Mouse (Mus musculus): ENCODE results near the gene 4930562C15Rik.
A peak's percentile ranks its signal among the peaks of the same experiment; 100 is the strongest.
"Not testable (repeated sequence)": the region's sequence is repeated elsewhere in the genome, so short reads cannot be mapped to it uniquely, and the experiment has no call there.

4930562C15Rik gene

DNA sequence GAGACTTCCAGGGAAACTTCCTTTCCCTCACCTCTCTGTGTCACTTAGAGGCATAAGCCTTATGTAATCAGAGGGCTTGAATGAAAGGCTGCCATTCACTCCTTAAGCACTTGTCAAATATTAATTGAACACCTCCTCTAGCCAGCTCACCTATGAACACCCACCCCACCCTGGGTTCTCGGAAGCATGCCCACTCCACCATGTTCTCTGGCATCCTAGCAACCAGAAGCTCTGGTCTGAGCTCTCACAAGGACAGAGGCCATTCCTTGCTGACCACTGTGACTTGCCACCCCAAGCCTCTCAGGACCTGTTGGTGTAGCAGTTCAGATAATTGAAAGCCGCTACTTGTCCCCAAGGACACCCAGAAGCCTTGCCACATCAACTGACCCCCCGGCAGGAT lies at the start of gene 4930562C15Rik:
Gene 4930562C15Rik (plus strand): TSS at position 226 of the 400 bp plus-strand sequence.
- DNase-seq: no peak

DNA sequence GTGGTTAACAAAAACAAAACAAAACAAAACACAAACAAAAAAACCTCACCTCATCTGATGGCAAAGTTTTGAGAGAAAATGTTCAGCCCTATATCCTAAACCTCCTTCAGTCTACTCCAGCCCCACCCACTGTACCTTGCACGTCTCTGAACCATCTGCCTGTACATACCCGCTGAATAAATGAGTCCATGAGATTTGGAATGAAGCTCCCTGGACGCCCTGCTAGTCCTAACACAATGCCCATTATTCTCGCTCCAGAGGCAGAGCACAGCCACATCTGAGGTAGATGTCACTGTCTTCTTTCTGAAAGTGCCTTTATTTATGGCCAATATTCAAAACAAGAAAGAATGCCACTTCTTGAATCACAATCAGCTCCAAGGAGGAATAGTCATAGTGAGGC lies 49.5 kb upstream of the 4930562C15Rik start:
- no peak for DNase-seq

DNA sequence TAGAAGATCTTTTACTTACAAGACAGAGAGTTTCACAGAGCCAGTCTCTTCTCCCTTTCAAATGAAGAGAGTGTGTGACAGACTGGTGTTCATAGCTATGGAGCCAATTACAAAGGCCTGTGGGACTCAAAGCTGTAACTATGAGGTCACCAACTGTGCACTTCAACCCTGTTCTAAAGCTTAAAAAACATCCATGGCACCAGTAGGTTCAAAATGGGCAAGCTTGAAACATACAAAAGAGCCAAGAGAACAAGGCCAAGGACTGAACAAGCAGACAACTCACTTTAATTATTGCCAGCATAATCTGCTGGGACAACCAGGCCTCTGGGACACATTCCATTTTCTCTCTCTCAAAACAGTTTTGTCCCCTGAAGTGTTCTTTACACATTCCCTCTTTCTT lies 47.0 kb upstream of the 4930562C15Rik start:
- DNase-seq: no peak

DNA sequence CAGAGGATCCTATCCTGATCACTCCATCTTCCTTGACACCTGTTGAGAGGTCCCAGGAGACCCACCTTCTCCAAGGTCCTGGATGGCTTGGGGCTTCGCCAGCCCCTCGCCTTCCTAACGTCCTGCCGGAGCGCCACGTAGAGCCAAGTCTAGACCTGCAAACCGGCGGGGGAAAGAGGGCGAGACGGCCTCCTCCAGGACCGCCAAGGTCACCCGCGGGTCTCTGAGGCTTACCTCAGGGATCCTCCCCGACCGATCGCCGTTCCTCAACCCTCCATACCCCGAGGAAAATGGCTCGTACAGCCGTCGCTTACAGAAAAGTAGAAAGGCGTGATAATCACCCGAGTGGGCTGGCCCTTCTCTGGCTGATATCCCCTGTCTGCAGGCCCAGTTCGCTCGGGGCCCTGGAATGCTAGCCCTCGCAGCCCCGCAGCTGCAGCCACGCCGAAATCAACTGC lies 45.9 kb upstream of the 4930562C15Rik start:
- DNase-seq: peak; percentile 52

DNA sequence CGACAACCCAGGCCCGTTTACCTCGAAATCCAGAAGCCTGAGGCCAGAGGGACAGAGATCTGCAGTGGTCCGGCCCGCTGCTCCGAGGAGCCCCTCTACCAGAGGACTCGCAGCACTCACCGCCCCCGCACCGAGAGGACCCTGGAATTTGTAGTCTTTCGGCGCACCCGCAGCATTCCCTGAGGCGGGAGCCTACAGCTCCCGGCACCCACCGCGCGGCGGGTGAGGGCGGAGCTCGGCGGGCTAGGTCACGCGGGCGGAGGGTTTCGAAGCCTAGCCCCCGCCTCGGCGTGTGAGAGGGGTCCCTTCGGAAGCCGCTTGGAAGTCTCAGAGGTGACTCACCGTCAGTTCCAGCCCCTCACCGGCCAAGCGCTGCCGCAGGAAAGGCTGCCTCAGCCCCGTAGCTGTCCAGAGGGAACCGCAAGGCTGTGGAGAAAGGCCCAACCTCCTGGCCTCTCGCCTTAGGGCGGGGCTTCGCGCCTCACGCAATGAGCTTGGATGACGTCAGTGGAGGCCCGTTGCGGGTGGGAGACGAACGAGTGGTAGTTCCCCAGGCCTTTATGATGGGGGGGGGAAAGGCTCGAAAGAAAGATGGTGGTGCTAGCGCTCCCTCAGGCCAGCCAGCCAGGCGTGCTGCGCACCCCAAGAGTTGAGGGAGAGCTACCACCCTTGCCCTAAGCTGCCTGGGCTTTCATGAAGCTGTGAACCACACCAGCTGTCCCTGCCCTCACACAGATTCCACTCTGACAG lies 45.2 kb upstream of the 4930562C15Rik start, which contains the start of gene Cdip1:
Gene Cdip1 (minus strand): TSS at position 483 of the 750 bp plus-strand sequence.
- peak; percentile 96 for DNase-seq

DNA sequence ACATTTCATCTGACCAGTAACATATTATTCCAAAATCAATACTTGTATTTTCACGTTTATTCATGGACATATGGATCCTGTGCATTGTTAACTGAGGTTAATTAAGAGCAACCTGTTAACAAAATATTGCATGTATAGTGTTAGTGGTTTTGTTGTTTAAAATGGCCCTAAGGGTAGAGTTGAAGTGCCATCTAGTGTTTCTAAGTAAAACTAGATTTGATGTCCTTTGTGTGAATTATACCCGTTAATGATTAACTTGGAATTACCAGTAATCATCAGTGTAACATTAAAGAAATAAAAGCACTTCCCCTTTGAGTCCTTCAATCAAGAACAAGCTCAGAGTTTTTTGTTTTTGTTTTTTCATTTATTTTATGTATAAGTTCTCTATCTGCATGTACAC lies 43.9 kb upstream of the 4930562C15Rik start:
- DNase-seq: no peak

DNA sequence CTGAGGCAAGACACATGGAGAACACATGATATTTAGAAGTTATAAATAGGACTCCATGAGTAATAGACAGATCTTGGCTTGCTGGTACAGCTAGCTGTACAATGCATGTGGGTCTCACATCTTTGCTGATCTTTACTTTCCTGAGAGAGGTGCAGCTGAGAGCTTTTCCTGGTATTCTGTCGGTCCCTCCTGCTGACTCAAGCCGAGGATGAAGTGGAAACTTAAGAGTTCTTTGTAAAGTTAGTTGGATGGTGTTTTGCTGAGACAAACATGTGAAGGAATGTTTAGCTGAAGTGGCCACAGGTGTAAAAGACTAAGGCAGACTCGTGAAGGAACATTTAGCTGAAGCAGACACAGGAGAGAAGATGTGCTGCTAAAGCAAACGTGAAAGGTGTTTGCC lies 38.6 kb upstream of the 4930562C15Rik start:
- DNase-seq: no peak

DNA sequence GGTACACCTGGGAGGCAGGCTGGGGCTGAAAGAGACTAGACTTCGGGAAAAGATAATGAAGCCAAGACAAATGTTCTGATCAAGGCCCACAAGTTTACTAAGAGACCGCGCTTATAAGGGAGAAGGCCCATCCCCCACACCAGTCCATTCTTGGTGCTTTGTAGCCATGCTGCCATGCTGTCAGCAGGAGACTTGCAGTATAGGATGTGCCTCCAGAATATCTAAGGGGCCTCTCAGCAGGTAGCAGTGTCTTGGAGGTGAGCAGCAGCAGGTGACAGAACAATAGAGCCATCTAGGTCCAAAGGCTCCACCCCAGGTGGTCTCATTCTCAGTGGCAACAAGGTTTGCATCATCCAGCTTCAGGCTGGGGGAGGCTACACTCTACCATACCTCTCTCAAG lies 16.9 kb upstream of the 4930562C15Rik start:
- DNase-seq: no peak

DNA sequence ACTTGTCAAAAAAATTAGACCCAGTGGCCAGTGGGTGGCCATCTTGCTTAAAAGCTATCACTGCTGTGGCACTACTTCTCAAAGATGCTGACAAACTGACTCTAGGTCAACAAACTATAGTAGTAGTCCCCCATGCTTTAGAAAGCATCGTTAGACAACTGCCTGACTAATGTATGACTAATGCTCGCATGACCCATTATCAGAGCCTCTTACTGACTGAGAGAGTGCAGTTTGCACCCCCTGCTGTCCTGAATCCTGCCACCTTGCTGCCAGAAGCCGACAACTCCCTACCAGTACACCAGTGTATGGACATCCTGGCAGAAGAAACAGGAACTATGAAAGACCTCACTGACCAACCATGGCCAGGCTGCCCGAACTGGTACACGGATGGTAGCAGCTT lies 10.8 kb upstream of the 4930562C15Rik start:
- not testable (repeated sequence) for DNase-seq

DNA sequence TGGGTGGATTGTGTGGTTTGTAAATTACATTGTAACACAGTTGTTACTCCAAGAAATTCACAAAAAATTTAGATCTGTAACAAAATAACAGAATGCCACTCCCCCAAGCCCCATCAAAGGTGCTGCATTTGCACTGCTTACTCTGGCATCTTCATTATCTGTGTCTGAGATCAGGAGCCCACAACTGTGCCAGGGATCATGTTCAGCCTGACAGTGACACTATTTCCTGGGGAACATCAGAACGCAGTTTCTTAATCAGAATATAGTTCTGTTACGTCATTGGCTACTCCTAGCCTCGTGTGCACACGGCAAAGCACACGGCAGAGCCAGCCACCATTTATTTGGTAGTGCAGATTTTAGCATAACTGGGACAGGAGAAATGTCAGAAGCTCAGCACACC lies 7.6 kb upstream of the 4930562C15Rik start:
- no peak for DNase-seq

DNA sequence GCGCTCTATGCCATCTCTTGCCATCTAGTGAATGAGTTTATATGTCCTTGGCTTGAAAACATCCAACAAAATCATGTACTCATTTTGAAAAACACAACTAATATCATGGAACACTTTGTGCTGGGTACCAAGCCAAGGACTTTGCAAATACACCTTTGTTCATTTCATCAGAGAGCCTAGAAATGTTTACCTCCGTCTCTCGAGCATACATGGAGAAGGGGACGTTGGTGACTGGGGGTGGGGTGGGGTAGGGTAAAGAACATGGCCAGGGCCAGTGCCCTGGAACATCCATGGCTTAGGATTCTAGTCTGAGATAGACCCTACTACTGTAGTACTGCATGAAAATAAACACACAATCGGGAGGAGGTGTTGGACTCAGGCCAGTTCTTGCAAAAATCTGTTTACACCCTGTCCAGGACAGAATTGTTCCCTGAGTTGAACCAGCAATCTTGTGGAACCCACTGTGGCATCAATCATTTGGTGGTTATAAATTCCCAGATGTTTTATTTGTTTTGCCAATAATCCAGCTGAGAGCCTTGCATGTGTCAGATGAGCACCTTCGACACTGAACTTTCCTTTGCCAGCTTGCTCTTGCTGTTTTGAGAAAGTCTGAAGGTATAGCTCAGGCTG lies 5.8 kb upstream of the 4930562C15Rik start:
- no peak for DNase-seq

DNA sequence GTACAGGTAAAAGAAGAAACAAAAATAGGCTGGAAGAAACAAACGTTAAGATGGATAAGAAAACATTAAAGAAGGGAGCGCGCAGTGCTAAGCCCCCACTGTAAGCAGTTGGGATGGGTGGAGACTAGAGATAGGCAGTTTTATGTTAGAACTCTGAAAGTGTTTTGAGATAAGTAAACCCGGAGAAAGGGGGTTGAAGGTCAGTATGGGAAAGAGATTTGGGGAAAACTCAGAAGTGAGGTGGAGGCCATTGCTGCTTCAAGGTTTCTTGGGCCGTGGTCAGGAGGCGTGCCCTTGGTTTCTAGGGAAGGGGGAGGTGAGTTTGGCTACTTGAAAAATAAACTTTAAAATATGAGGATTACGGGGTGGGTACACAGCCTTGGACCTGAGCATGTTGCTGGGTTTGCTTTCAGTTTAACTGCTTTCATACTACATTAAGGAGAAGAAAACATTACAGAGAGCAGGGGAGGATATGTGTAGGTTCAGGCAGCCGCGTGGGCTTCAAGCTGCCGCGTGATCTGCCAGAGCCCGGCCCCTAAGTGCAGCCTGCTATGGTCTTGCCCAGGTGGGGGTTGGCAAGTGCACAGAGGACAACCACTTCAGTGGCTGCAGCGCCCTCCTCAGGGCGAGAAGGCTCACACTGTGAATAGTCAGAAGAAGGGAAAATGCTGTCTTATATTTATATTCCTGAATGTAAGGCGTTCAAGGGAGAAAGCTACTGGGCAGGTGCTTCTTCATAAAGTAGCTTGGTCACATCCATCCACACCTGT lies 3.4 kb upstream of the 4930562C15Rik start:
- DNase-seq: no peak

DNA sequence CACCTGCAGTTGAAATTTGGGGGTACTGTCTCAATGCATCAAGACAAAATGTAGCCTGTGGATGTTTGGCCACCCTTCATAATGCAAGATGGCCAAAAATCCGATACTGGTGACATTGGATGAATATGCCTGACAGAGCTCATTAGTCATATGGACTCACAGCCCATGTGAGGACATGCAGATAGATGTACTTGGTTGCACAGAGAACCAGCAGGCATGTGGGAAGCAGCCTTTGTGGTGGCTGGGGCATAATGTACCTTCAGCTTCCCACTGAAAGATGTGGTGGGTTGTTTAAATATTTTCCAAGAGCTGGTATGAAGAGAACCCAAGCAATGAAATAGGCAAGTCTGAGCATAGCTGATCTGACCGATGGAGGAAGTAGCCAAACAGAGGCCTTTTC lies 1.4 kb upstream of the 4930562C15Rik start:
- DNase-seq: no peak

DNA sequence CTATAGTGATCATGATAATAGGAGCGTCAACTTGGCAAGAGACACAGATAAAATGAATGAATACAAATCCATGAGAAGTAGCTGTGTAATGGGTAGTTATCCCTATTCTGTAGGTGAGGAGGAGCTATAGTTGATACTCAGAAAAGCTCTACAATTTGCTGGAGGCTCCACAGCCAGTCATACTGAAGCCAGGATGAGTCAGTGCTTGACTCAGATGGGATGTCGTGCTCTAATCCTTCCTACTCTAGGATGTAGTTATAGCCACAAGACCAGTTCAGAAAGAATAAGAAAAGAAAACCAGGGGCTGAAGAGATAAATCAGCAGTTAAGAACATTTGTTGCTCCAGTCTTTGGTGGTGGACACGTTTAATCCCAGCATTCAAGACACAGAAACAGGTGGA lies 2.4 kb downstream of the 4930562C15Rik start:
- DNase-seq: no peak

DNA sequence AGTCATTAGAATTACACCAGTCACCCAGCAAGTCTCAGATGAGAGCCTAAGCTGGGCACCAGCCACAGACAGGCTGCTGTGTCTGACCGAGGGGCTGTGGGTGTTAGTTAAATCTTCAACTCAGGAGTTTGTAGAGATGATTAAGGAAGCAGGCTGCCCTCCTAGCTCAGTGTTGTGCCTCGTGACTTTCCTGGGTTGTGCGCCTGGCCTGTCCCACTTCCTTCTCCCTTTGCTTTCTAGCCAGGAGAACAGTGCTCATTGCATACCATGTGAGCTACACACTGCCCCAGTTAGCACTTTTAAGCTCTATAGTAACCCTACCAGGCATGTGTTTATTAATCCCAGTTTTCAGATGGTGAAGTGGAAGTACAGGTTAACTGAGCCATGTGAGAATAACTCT lies 4.3 kb downstream of the 4930562C15Rik start:
- DNase-seq: no peak

DNA sequence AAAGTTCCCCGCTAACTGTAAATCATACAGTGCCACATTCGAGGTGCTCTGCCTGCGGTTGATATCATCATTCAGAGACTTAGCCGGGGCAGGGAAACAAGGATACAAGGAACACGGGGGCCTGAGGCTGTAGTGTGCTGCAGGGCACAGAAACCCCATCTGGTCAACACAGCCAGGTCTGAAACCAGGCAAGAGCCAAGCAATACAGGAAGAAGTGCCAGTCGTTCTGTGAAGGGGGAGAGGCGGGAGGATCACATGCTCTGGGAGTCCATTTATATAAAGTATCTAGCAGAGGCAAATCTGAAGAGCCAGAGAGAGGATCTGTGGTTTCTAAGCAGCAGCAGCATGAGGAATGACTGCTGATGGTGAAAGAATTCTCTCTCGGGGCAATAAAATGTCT lies 5.0 kb downstream of the 4930562C15Rik start:
- DNase-seq: no peak

DNA sequence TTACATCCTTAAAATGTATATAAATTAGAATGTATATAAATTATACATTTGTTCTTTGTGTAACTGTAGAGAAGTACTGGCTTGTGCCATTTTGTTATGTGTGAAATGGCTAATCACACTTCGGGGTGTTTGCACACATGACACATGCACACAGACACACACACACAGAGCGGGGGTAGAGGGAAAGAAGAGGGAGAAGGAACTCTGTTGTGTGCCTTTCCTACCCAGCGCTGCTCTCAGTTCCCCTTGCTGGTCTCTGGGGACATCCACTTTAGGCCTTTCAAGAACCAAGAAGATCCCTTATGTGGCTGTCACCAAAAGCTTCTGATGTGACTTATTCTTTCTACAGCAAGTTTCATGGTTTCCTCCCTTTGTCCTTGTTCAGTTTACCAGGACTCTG lies 11.8 kb downstream of the 4930562C15Rik start:
- no peak for DNase-seq

DNA sequence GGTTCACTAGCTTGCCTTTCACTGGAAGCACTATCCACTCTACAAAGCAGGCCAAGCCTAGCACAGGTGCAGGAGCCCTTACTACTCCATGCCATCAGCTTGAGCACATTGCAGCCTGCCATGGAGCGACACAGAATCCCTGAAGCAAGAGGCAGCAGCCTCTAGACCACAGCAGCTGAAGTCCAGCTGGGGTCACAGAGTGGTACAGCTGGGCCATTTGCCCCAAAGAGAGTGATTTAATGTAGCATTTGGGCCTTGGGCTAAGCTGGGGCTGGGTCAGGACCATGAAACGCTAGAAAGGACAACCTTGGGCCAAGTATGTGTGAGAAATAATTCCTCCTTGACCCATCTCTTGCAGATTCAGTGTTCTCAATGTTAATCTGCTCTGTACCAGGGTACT lies 12.9 kb downstream of the 4930562C15Rik start:
- DNase-seq: no peak

DNA sequence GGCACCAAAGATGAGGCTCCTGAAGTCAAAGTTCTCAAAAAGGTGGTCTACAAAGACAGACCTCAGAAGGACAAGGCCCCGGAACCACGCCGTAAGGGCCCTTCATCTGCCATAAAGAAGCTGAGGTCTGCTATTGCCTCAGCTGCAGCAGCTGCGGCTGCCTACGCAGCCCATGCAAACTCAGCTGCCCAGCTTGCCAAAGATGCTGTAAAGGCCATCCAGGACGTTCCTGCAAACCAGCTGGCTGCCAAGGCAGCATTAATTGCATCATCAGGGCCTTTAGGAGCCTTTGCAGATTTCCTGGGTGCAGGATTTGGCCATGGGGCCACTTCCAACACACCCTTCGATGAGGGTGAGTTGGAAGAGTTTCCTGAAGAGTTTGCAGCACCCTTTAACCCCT lies 15.1 kb downstream of the 4930562C15Rik start:
- DNase-seq: no peak

DNA sequence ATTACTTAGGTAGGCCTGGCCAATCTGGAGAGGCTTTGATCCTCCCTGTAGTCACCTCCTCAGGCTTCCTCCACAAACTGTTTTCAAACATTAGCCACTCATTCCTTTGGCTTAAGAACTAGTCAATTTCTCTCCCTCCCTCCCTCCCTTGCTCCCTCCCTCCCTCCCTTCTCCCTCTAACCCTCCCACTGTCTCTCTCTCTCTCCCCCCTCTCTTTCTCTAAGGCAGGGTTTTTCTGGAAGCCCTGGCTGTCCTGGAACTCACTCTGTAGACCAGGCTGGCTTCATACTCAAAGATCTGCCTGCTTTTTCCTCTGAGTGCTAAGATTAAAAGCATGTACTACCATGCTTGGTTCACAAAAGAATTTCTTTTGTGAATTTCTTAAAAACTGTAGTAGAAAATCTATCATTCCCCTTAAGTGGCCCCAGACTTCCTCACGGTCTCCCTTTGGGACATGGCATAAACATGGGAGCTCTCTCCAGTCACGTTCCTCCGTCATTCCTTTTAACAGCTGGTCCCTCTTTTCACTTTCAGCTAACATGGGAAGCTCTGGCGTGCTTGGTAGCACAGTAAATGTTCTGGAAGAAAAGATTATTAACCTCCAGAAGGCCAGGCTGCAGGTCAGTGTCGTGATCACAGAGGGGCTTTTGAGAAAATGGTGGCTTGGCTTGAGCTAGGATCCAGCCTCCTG lies 15.9 kb downstream of the 4930562C15Rik start:
- no peak for DNase-seq

DNA sequence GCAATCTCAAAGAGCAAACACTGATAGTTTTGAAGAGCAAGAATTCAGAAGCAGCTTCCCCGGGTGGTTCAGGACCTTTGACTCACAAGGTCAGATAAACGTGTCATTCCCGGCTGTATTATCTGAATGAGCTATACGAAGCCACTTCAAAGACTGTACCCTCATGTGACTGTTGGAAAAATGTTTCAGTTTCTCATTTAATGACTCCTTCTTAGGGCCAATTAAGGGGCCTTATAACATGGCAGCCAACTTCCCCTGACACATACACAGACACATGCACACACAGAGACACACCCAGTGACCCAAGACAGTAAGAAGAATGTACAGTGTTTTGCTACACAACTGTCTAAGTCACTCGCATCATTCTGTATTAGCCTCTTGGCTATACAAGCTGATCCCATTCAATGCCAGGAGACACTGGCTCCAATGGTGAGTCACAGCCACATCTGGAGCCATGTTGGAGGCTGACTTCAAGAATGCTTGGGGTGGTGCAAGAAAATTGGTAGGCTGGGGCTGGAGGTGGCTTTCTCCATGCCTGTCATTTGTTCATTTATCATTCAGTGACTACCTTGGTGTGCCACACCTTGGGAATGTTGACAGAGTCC lies 19.9 kb downstream of the 4930562C15Rik start:
- no peak for DNase-seq

DNA sequence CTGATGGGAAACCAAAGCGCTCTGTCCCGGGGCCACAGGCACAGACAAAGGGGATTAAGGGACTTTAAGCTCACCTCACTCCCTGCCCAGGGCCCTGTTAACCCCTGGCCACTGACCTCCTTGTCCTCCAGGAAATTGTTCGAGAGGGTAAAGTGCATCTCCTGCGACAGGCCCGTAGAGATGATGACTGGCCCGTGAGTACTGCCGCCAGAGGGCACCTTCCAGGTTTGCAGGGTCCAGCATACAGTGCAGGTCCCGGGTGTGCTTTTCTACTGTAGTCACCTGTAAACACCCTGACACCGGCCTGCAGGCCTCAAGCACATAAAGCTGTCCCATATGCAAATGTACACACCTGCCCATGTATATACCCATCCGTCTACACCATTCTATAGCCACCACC lies 26.2 kb downstream of the 4930562C15Rik start:
- no peak for DNase-seq
